Mouse (Mus musculus) embryonic facial prominence, embryonic 14.5 days (tissue): ENCODE measurements around the gene D930007J09Rik. TPM values are rescaled to one million over a fixed set of nuclear protein-coding genes. Genes with fewer than 3 reads are reported as not detected.

ENCODE experiments used
- ATAC-seq: fragments of 200-750 bp; cut with Nextera tagmentation; 2 replicates; pipeline ENCODE4 v1.8.0; 2017; ENCODE audit warnings: low read depth, moderate number of reproducible peaks, moderate TSS enrichment
- DNase-seq: peaks from one replicate; pipeline ENCODE4 v3.0.0-alpha.2; 2015; ENCODE audit warnings: low spot score
- H3K27ac ChIP-seq: fragments of 300-500 bp; sonication (generic); replicated peaks from 2 replicates; pipeline ENCODE4 v1.5.1; 2014; ENCODE audit warnings: low read depth, mild to moderate bottlenecking, low read length, moderate library complexity
- H3K27me3 ChIP-seq: fragments of 300-500 bp; sonication (generic); replicated peaks from 2 replicates; pipeline ENCODE4 v1.6.1; 2014; ENCODE audit warnings: low read length; ENCODE audit not compliant: control insufficient read depth, insufficient read depth
- H3K36me3 ChIP-seq: fragments of 300-500 bp; sonication (generic); 2 replicates; pipeline ENCODE4 v1.6.1; 2014; ENCODE audit warnings: low read length, mixed read lengths; ENCODE audit not compliant: control insufficient read depth, insufficient read depth
- H3K4me1 ChIP-seq: fragments of 300-500 bp; sonication (generic); 2 replicates; pipeline ENCODE4 v1.6.1; 2014; ENCODE audit warnings: antibody characterized with exemption, low read length; ENCODE audit not compliant: control insufficient read depth, insufficient read depth
- H3K4me2 ChIP-seq: fragments of 300-500 bp; sonication (generic); 2 replicates; pipeline ENCODE4 v1.6.1; 2014; ENCODE audit warnings: low read depth, mild to moderate bottlenecking, low read length, moderate library complexity, mixed read lengths
- H3K4me3 ChIP-seq: fragments of 300-500 bp; sonication (generic); 2 replicates; pipeline ENCODE4 v1.5.1; 2014; ENCODE audit warnings: low read depth, mild to moderate bottlenecking, low read length
- H3K9ac ChIP-seq: fragments of 300-500 bp; sonication (generic); 2 replicates; pipeline ENCODE4 v1.6.1; 2014; ENCODE audit warnings: low read depth, mild to moderate bottlenecking, low read length, moderate library complexity, mixed read lengths
- H3K9me3 ChIP-seq: fragments of 300-500 bp; sonication (generic); 2 replicates; pipeline ENCODE4 v1.6.1; 2016; ENCODE audit warnings: low read length; ENCODE audit not compliant: control insufficient read depth
- whole genome bisulfite sequencing: fragments of 180-500 bp; shearing (Covaris S2); extraction: QIAGEN DNeasy Blood & Tissue Kit; methylation state at CpG from one replicate; pipeline ENCODE4 v1.1.7; 2014; 5-methylcytosine and 5-hydroxymethylcytosine counted together
- polyA plus RNA-seq: library from polyadenylated mRNA; unstranded; fragments of >200 nt; fragmentation: Nextera tagmentation; extraction: Ambion mirVana; gene quantifications from 2 replicates; pipeline ENCODE4 v1.2.1, GENCODE M21; 2014

D930007J09Rik gene
- polyA plus RNA-seq, 1 experiment from 2014 or later = not detected

GRCm38 (mm10) chr13:32839314-32839713, 36.7 kb upstream of the D930007J09Rik start:
- H3K4me1 ChIP-seq = no peaks in the 10 kb centered on the region
- no peak overlapping the region for H3K9ac ChIP-seq
- DNase-seq = no peak
- no peaks in the 10 kb centered on the region for H3K36me3 ChIP-seq
- H3K4me2 ChIP-seq = no peak overlapping the region
- H3K27ac ChIP-seq = no peak overlapping the region
- no peaks in the 10 kb centered on the region for H3K9me3 ChIP-seq
- ATAC-seq = no peak
- H3K27me3 ChIP-seq = no peaks in the 10 kb centered on the region
- 46% methylated on average over 1 of the region's 1 CpGs for WGBS
- H3K4me3 ChIP-seq = no peak overlapping the region

DNA sequence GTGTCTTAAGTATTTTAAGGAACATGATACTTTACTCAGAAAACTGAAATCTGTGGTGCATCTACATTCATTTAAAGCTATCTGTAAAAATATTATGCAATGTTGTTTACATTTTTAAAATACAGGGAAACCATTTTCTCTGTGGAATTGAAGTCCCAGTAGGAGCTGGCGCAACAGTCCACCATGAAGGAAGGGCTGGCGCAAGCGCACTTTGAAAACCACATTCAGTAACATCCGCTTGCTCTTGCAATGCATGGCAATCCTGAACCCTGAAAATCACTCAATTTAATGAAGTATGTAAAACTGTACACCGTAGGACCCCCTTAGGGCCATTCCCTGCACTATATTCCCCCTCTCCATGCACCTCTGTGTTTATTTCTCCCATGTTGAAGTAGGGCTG, 31.9 kb upstream of the D930007J09Rik start:
- no peak overlapping the region for H3K4me3 ChIP-seq
- no peaks in the 10 kb centered on the region for H3K9me3 ChIP-seq
- DNase-seq (no peak), ATAC-seq (no peak)
- no peaks in the 10 kb centered on the region for H3K4me1 ChIP-seq
- H3K4me2 ChIP-seq = no peak overlapping the region
- H3K27me3 ChIP-seq = no peaks in the 10 kb centered on the region
- H3K27ac ChIP-seq = no peak overlapping the region
- no peaks in the 10 kb centered on the region for H3K36me3 ChIP-seq
- H3K9ac ChIP-seq = no peak overlapping the region
- 92% methylated on average over 5 of the region's 5 CpGs for WGBS

- WGBS = 50% methylated on average over 6 of the region's 6 CpGs
- no peaks in the 10 kb centered on the region for H3K27me3 ChIP-seq
- H3K9ac ChIP-seq = no peak overlapping the region
- H3K4me2 ChIP-seq = no peak overlapping the region
- H3K9me3 ChIP-seq = no peaks in the 10 kb centered on the region
- DNase-seq = no peak
- H3K4me3 ChIP-seq = no peak overlapping the region
- no peaks in the 10 kb centered on the region for H3K36me3 ChIP-seq
- H3K4me1 ChIP-seq = no peaks in the 10 kb centered on the region
- no peak overlapping the region for H3K27ac ChIP-seq
- no peak for ATAC-seq
Observed at GRCm38 (mm10) chr13:32833237-32833636, 30.6 kb upstream of the D930007J09Rik start.

GRCm38 (mm10) chr13:32832776-32833175, 30.1 kb upstream of the D930007J09Rik start:
- WGBS = 72% methylated on average over 3 of the region's 3 CpGs
- Histone ChIP-seq H3K4me3 (no peak overlapping the region), H3K27ac (no peak overlapping the region), H3K4me2 (no peak overlapping the region), H3K27me3 (no peaks in the 10 kb centered on the region), H3K9ac (no peak overlapping the region), H3K9me3 (no peaks in the 10 kb centered on the region), H3K36me3 (no peaks in the 10 kb centered on the region), H3K4me1 (no peaks in the 10 kb centered on the region)
- no peak for DNase-seq
- no peak for ATAC-seq

- ATAC-seq (peak; percentile 37; the same call in 1 of the 2 replicates), DNase-seq (no peak)
- Histone ChIP-seq H3K36me3 (no peaks in the 10 kb centered on the region), H3K9ac (no peak overlapping the region), H3K4me3 (no peak overlapping the region), H3K4me1 (no peaks in the 10 kb centered on the region), H3K27me3 (no peaks in the 10 kb centered on the region), H3K27ac (no peak overlapping the region), H3K9me3 (no peaks in the 10 kb centered on the region), H3K4me2 (no peak overlapping the region)
- WGBS = 72% methylated on average over 3 of the region's 3 CpGs
Observed at GRCm38 (mm10) chr13:32831505-32832273, 29.0 kb upstream of the D930007J09Rik start.

DNA sequence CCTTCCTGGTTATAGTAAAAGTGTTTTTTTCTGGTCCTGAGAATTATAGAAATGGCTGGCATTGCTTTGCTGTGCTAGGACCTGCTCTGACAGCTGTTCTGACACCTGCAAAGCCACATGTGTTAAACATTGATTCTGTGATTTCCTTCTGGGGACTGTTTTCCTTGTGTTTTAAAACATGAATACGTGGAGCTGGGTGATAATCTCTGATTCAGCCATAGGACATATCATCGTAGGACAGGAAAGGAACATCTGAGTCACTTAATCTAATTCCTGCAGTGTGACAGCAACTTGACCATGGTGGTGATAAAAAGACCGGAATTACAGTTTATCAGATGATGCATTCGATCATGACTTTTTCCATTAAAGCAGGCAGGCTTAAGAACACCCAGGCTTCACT, 26.2 kb upstream of the D930007J09Rik start:
- DNase-seq = no peak
- Histone ChIP-seq H3K4me1 (no peaks in the 10 kb centered on the region), H3K4me2 (no peak overlapping the region), H3K4me3 (no peak overlapping the region), H3K36me3 (no peaks in the 10 kb centered on the region), H3K9ac (no peak overlapping the region), H3K27me3 (no peaks in the 10 kb centered on the region), H3K27ac (no peak overlapping the region), H3K9me3 (no peaks in the 10 kb centered on the region)
- no peak for ATAC-seq
- WGBS = 79% methylated on average over 4 of the region's 4 CpGs

- Histone ChIP-seq H3K27ac (no peak overlapping the region), H3K27me3 (no peaks in the 10 kb centered on the region), H3K9ac (no peak overlapping the region), H3K36me3 (no peaks in the 10 kb centered on the region), H3K9me3 (no peaks in the 10 kb centered on the region), H3K4me1 (no peaks in the 10 kb centered on the region), H3K4me3 (no peak overlapping the region), H3K4me2 (no peak overlapping the region)
- DNase-seq = peak; percentile 25
- 53% methylated on average over 4 of the region's 4 CpGs for WGBS
- 0 out of 2 replicates have a peak, but pooled peaks have one; percentile 47 for ATAC-seq
Observed at GRCm38 (mm10) chr13:32827951-32828350, 25.3 kb upstream of the D930007J09Rik start.

DNA sequence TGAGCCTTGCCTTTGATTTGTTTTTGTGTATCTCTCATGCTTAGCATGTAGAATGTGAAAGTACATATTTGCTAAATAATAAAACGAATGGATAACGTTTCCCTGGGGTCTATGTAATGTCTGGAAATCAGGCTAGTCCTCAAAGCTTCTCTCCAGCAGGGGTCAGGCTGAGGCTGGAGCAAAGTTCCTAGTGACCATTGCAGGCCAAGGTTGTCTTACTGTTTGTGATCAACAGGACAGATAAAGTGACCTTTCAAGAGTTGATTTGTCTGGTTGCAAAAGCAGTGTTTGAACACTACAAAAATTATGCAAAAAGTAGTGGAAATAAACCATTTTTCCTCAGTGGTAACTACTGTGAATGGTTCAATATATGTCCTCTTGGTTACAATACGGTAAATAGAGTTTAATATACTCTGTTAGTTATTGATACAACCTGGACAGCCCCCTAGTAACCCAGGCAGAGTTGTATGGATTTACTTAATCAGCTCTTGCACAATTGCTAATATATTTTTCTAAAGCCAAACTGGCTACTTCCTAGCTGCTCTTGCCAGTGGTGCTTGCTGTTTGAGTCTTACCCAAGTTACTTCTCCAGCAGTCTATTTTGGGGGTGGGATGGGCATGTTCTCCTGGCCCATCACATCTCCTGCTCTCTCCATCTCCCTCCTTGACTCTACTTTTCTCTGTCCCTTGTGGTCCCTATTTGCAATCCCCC, 24.6 kb upstream of the D930007J09Rik start:
- 0 out of 2 replicates have a peak, but pooled peaks cover 5% of the 10 kb centered on the region for H3K36me3 ChIP-seq
- no peaks in the 10 kb centered on the region for H3K4me1 ChIP-seq
- no peak for DNase-seq
- no peak overlapping the region for H3K4me2 ChIP-seq
- H3K27me3 ChIP-seq = no peaks in the 10 kb centered on the region
- no peak overlapping the region for H3K9ac ChIP-seq
- H3K9me3 ChIP-seq = no peaks in the 10 kb centered on the region
- WGBS = 75% methylated on average over 3 of the region's 3 CpGs
- H3K4me3 ChIP-seq = no peak overlapping the region
- H3K27ac ChIP-seq = no peak overlapping the region
- ATAC-seq = no peak
